Mouse (Mus musculus): ENCODE data around the gene Col28a1. TPM values are rescaled to one million over a fixed set of nuclear protein-coding genes. Genes with fewer than 3 reads are reported as not detected.

Gene Col28a1
- total RNA-seq (2021) = under 1 TPM; 0.45 to 0.49 TPM
- long read RNA-seq, experiment 1, partial matches to known transcripts = 0 of 2 reads
- long read RNA-seq, experiment 1, other reads (novel, unspliced or antisense) = 2 of 2 reads
- long read RNA-seq, experiment 2 = 0 reads

GRCm38 (mm10) chr6:8192517-8192916 is at the start of gene Col28a1:
Gene Col28a1, minus strand, starts transcription at chr6:8192617.
- DNase-seq (ENCODE audit: low spot score in 2 of 2) = no peak

- no peak for DNase-seq (ENCODE audit: low spot score in 2 of 2)
These were observed 36.2 kb upstream of the Col28a1 start for GRCm38 (mm10) chr6:8228596-8228995.

DNA sequence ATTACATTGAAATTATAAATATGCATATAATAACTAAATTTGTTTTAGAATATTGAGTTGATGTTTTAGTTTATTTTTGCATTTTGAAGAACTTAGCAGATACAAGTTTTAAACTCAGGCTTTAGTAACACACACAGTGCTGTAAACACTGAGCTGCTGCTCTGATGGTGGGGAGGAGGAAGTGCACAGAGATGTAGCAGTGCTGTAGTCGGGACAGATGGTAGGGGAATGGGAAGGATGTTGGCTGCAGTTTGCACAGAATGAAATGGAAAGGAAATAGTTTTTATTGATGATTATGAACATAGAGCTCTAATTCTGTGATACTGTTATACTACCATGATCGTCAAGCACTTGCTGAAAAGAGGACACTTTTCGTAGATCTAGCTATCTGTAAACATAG is 34.6 kb upstream of the Col28a1 start:
- DNase-seq (ENCODE audit: low spot score in 2 of 2) = no peak

DNA sequence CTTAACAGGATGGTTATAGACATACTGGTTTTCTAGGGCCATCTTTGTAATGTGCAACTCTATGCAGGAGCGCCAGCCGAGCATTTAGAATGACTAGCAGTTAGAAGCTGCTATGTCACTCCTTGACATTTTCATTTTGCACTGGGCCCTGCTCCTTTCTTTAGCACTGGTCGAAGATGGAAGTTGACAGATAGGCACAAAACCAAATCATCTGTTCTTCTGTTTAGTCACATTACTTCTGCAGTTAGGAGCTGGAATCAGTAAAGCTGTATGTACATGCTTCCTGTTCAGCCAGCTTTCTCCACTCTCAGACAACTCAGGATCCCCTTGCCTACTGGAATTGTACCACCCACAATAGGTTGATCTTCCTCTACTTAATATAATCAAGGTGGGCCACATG is 18.2 kb upstream of the Col28a1 start:
- DNase-seq (ENCODE audit: low spot score in 2 of 2) = no peak

- no peak for DNase-seq (ENCODE audit: low spot score in 2 of 2)
These were observed 17.4 kb upstream of the Col28a1 start for GRCm38 (mm10) chr6:8209866-8210186.

DNA sequence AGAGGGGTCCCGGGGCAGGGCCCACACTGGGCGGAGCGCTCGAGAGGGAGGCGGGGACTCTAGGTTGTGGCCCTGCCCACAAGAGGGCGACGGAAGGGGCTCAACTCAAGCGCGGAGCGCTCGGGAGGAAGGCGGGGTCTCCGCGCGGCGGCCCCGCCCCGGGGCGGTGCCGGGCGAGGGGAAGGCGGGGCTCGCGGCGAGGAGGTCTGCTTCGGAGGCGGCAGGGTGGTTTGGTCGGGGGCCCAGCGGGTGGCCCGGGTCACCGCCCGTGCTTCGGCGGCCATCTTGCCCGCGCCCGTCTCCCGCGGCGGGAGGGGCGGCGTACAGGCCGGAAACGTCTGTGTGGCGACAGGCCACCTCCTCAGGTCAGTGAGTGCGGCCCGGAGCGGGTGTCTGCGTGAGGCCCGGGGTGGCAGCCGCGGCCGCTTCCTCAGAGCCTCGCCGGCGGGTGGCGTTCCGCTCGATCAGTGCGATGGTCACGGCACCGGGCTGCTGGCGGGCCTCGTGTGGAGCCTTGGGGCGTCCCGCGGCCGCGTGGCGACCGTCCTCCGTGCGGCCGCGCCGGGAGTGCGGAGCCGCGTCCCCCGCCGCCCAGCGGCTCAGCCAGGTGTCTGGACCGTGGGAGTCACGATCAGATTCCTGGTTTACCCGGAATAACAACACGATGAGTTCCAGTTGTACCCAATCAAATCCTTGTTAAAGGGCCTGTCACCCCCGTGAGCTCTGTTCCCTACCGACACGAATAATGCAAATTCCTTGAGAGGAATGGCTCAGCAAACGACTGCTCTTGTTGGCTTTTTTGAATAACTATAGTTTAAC is 16.8 kb upstream of the Col28a1 start, which contains the start of gene Mios:
Gene Mios (plus strand): TSS at position 176 of the 819 bp plus-strand sequence.
- peak; percentile 73 to 87 for DNase-seq (ENCODE audit: low spot score in 2 of 2)

- no peak for DNase-seq (ENCODE audit: low spot score in 2 of 2)
These were observed 2.5 kb downstream of the Col28a1 start for GRCm38 (mm10) chr6:8189917-8190316.

DNA sequence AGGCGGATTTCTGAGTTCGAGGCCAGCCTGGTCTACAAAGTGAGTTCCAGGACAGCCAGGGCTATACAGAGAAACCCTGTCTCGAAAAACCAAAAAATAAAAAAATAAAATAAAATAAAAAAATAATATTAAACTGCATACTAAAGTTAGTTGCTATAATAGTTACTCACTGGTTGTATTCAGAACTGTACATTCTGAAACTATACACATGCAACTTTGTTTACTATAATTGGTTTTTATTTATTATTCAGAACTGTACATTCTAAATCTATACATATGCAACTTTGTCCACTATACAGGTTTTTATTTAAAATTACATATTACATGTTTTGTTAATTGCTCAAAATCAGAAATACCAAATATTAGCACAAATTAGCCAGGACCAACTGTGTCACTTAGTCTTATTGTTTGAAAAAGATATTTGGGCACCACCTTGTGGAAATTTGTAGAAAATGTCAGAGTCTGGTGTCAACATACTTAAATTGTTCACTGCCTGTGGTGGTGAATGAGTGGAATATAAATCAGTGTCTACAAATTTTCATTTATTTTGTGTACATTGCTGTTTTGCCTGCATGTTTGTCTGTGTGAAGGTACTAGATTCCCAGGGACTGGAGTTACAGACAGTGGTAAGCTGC is 3.7 kb downstream of the Col28a1 start:
- DNase-seq (ENCODE audit: low spot score in 2 of 2) = no peak

DNA sequence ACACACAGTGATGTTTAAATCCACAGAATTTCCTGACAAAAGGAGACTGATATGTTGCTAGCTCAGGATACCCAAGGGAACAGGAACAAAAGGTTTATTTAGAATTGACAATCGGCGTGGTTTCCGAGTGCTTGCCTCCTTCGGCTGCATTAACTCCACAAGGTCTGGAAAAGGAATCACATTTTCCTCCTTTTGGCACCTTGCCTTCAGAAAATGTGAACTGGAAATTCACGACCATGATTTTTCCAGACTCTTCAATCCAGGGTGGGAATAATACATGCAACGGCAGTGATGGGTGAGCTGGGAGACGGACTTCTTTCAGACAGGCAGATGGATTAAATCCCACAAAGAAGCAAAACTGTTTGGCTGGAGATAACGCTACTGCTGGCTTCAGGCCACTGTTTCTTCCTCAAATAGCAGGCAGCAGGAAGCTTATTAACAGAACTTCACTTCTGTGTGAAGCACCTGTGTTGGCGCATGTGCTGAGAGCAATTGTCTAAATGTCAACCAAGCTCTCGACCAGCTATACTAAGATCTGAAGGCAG is 13.9 kb downstream of the Col28a1 start:
- peak; percentile 9 to 15 for DNase-seq (ENCODE audit: low spot score in 2 of 2)

GRCm38 (mm10) chr6:8176116-8176515 is 16.3 kb downstream of the Col28a1 start:
- DNase-seq (ENCODE audit: low spot score in 2 of 2) = no peak

DNA sequence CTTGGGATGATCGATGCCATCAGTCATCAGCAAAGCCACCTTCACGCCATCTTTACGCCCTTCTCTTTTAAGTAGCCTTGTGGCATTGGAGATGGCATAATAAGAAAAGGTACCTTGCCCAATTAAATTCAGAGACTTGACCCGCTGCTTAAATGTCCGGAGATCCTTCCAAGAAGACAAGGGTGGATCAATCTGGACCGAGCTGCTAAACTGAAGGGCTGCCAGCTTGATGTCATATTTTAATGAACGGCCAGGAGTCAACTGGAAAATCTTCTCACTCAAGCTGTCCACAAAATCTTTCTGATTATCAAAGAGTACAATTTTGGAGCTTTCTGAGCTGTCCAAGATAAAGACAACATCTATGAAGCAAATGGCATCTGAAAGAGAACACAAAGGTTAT is 17.1 kb downstream of the Col28a1 start:
- DNase-seq (ENCODE audit: low spot score in 2 of 2) = no peak

DNA sequence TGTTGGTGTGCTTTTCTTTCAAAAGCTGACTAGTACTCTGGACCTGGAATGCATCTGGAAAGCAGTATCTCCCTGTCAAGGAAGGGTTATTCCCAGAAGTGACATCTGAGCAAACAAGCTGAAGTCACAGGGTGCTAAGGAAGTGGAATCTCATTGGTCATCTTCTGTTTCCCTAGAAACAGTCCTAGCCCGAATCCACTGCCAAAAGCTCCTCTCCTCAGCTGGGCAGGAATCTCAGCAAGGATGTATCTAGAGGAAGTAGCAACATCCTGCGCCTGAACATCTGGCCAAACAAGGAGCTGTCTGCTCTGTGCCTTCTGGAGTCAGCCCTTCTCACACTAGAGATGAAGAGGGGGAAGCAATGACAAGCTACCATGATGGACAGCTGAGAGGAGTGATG is 18.4 kb downstream of the Col28a1 start:
- DNase-seq (ENCODE audit: low spot score in 2 of 2) = no peak

DNA sequence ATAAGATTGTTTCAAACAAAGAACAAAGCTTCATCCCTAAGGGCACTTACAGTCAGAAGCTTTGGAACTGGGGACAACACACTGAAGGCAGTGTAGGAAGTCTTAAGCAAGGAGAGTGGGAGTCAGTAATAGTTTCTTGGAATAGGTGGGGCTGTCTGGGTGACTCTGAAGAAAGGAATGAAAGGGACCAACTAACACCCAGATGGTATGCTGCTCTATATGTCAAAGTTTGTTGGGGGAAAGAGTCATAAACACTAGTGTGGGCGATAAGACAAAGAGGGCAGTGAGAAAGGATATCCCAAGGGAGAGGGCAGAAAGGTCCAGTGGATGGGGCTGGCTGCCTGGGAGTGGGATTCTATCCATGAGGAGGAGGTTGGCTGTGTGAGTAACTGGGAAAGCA is 20.3 kb downstream of the Col28a1 start:
- no peak for DNase-seq (ENCODE audit: low spot score in 2 of 2)

GRCm38 (mm10) chr6:8164741-8165140 is 27.7 kb downstream of the Col28a1 start:
- DNase-seq (ENCODE audit: low spot score in 2 of 2) = no peak

DNA sequence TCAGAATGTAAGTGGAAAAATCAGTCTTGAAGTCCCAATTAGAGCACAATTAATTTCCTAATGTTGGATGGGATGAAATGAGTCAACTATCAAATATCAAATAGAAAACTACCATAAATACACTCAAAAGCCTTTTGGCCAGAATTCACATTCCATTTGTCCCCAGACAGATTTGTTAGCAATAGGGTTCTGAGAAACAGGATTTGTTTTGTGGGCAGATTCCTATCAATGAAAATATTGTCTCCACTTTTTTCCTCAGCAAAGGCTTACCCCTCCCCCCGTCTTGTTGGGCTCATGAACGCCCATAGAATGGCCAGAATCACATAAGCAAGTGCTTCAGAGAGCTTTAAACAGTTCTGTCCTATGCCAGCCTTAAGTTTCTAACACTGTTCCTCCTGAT is 32.4 kb downstream of the Col28a1 start:
- DNase-seq (ENCODE audit: low spot score in 2 of 2) = no peak

DNA sequence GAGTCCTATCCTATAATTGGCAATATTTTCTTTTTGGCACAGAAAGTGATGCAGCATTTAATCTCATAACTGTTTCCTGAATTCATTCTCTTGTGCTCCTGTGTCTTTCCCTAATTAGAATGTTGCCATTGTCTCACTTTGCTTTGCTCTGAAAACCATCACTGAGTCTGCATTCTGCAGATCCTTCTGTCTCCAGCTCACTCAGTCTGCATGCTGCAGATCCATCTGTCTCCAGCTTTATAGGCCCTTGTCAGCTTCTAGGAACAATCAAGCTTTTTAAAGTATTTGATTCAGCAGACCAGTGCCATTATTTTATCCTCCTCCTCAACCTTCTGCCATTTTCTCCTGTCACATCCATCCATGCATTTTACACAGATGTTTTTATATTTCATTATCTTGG is 35.3 kb downstream of the Col28a1 start:
- DNase-seq (ENCODE audit: low spot score in 2 of 2) = no peak

GRCm38 (mm10) chr6:8152551-8153361 is 39.7 kb downstream of the Col28a1 start:
- no peak for DNase-seq (ENCODE audit: low spot score in 2 of 2)

- DNase-seq (ENCODE audit: low spot score in 2 of 2) = no peak
These were observed 43.5 kb downstream of the Col28a1 start for GRCm38 (mm10) chr6:8148916-8149315.

- DNase-seq (ENCODE audit: low spot score in 2 of 2) = no peak
These were observed 50.5 kb downstream of the Col28a1 start for GRCm38 (mm10) chr6:8141881-8142280.

GRCm38 (mm10) chr6:8130149-8130548 is 62.3 kb downstream of the Col28a1 start:
- DNase-seq (ENCODE audit: low spot score in 2 of 2) = no peak

- DNase-seq (ENCODE audit: low spot score in 2 of 2) = no peak
These were observed 64.3 kb downstream of the Col28a1 start for GRCm38 (mm10) chr6:8128164-8128563.
